Mouse (Mus musculus) heart, postnatal 0 days (tissue): ENCODE data around the gene Sqor. TPM values are rescaled to one million over a fixed set of nuclear protein-coding genes. Genes with fewer than 3 reads are reported as not detected.

ENCODE experiments used
- ATAC-seq: fragments of 200-750 bp; cut with Nextera tagmentation; 2 replicates; pipeline ENCODE4 v1.8.0; 2017; ENCODE audit warnings: low read depth, moderate number of reproducible peaks, moderate library complexity; ENCODE audit not compliant: insufficient read depth
- DNase-seq: peaks from one replicate; pipeline ENCODE4 v3.0.0-alpha.2; 2016; ENCODE audit warnings: low spot score
- H3K27ac ChIP-seq: fragments of 300-500 bp; sonication (generic); 2 replicates; pipeline ENCODE4 v1.5.1; 2014; ENCODE audit warnings: low read depth, mild to moderate bottlenecking
- H3K27me3 ChIP-seq: fragments of 300-500 bp; sonication (generic); 2 replicates; pipeline ENCODE4 v1.6.1; 2014; ENCODE audit warnings: low read length, mixed read lengths; ENCODE audit not compliant: control insufficient read depth, insufficient read depth
- H3K36me3 ChIP-seq: fragments of 300-500 bp; sonication (generic); replicated peaks from 2 replicates; pipeline ENCODE4 v1.6.1; 2014; ENCODE audit warnings: low read length, mixed read lengths; ENCODE audit not compliant: control insufficient read depth, insufficient read depth
- H3K4me1 ChIP-seq: fragments of 300-500 bp; sonication (generic); 2 replicates; pipeline ENCODE4 v1.6.1; 2014; ENCODE audit warnings: antibody characterized with exemption; ENCODE audit not compliant: control insufficient read depth, insufficient read depth
- H3K4me2 ChIP-seq: fragments of 300-500 bp; sonication (generic); 2 replicates; pipeline ENCODE4 v1.6.1; 2014; ENCODE audit warnings: low read depth, mild to moderate bottlenecking, low read length, moderate library complexity
- H3K4me3 ChIP-seq: fragments of 300-500 bp; sonication (generic); 2 replicates; pipeline ENCODE4 v1.5.1; 2014; ENCODE audit warnings: low read depth, low read length
- H3K9ac ChIP-seq: fragments of 300-500 bp; sonication (generic); replicated peaks from 2 replicates; pipeline ENCODE4 v1.6.1; 2014; ENCODE audit warnings: low read depth, low read length, mixed read lengths
- H3K9me3 ChIP-seq: fragments of 300-500 bp; sonication (generic); replicated peaks from 2 replicates; pipeline ENCODE4 v1.6.1; 2016; ENCODE audit warnings: low read length; ENCODE audit not compliant: control insufficient read depth
- CTCF ChIP-seq: IDR thresholded peaks from 2 replicates; pipeline ENCODE4 v1.5.1; 2016; ENCODE audit warnings: antibody characterized with exemption, control low read depth, low read depth
- EP300 ChIP-seq: IDR thresholded peaks from 2 replicates; pipeline ENCODE4 v1.6.1; 2016; ENCODE audit warnings: antibody characterized with exemption, low read depth
- WGBS: fragments of 180-500 bp; shearing (Covaris S2); extraction: QIAGEN DNeasy Blood & Tissue Kit; methylation state at CpG from one replicate; pipeline ENCODE4 v1.1.7; 2014; 5-methylcytosine and 5-hydroxymethylcytosine counted together
- polyA plus RNA-seq: library from polyadenylated mRNA; unstranded; fragments of >200 nt; fragmentation: Nextera tagmentation; extraction: Ambion mirVana; gene quantifications from 2 replicates; pipeline ENCODE4 v1.2.1, GENCODE M21; 2015
- total RNA-seq: library from RNA; depleted of rRNA; stranded (reverse); fragments of >200 nt; gene quantifications from 2 replicates; pipeline ENCODE4 v1.2.3, GENCODE M21; 2014; ENCODE audit warnings: low replicate concordance

The Sqor gene
- total and polyA plus RNA-seq, 2 experiments from 2014 or later: 8.0 to 8.1 TPM

- ATAC-seq (no peak), DNase-seq (no peak)
- Histone ChIP-seq H3K27me3 (no peaks in the 10 kb centered on the region), H3K9ac (no peak overlapping the region), H3K27ac (no peak overlapping the region), H3K9me3 (no peaks in the 10 kb centered on the region), H3K36me3 (no peaks in the 10 kb centered on the region), H3K4me1 (no peaks in the 10 kb centered on the region; the same call in 1 of the 2 replicates), H3K4me2 (no peak overlapping the region), H3K4me3 (no peak overlapping the region)
- 83% methylated on average over 2 of the region's 2 CpGs for WGBS
- TF ChIP-seq CTCF (no peak), EP300 (no peak)
Observed at GRCm38 (mm10) chr2:122783730-122784129, 18.7 kb downstream of the Sqor start.

DNA sequence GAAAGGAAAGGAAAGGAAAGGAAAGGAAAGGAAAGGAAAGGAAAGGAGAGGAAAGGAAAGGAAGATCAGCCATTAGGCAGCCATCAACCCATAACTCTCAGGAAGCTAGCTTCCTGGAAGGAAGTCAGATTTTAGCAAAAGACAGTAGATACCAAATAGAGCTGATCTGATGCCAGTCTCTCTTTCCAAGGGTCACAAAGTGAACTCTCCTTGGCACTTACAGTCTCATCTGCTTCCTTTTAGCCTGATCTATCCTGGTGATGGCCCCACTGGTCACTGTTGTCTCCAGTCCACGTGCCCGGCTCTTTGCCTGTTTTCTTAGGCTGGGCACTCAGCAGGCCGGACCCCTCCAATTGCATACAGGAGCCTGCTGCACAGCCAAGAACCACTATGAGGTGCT lies 19.7 kb downstream of the Sqor start:
- Histone ChIP-seq H3K36me3 (no peaks in the 10 kb centered on the region), H3K9me3 (no peaks in the 10 kb centered on the region), H3K27ac (no peak overlapping the region), H3K4me2 (no peak overlapping the region), H3K27me3 (no peaks in the 10 kb centered on the region), H3K4me1 (no peaks in the 10 kb centered on the region; the same call in 1 of the 2 replicates), H3K9ac (no peak overlapping the region), H3K4me3 (no peak overlapping the region)
- 76% methylated on average over 3 of the region's 3 CpGs for WGBS
- no peak for TF ChIP-seq EP300
- TF ChIP-seq CTCF: no peak
- ATAC-seq (no peak), DNase-seq (no peak)

- ATAC-seq (no peak), DNase-seq (no peak)
- no peaks in the 10 kb centered on the region for H3K4me1 ChIP-seq
- TF ChIP-seq CTCF (no peak), EP300 (no peak)
- H3K4me3 ChIP-seq: no peak overlapping the region
- H3K4me2 ChIP-seq: no peak overlapping the region
- no peaks in the 10 kb centered on the region for H3K36me3 ChIP-seq
- no peak overlapping the region for H3K27ac ChIP-seq
- no peaks in the 10 kb centered on the region for H3K27me3 ChIP-seq
- WGBS: 86% methylated on average over 2 of the region's 2 CpGs
- no peak overlapping the region for H3K9ac ChIP-seq
- no peaks in the 10 kb centered on the region for H3K9me3 ChIP-seq
Observed at GRCm38 (mm10) chr2:122786167-122786566, 21.1 kb downstream of the Sqor start.

- Histone ChIP-seq H3K4me3 (no peak overlapping the region), H3K4me1 (no peaks in the 10 kb centered on the region), H3K36me3 (no peaks in the 10 kb centered on the region), H3K27me3 (no peaks in the 10 kb centered on the region), H3K9me3 (no peaks in the 10 kb centered on the region), H3K9ac (no peak overlapping the region), H3K27ac (peak overlapping the region; percentile 27; the same call in 1 of the 2 replicates), H3K4me2 (no peak overlapping the region)
- no peak for DNase-seq
- ATAC-seq: no peak
- 82% methylated on average over 7 of the region's 7 CpGs for WGBS
- TF ChIP-seq EP300: no peak
Observed at GRCm38 (mm10) chr2:122789311-122789710, 24.3 kb downstream of the Sqor start.

GRCm38 (mm10) chr2:122789730-122790129 lies 24.7 kb downstream of the Sqor start:
- Histone ChIP-seq H3K4me1 (no peaks in the 10 kb centered on the region), H3K9ac (no peak overlapping the region)
- ATAC-seq: no peak

DNA sequence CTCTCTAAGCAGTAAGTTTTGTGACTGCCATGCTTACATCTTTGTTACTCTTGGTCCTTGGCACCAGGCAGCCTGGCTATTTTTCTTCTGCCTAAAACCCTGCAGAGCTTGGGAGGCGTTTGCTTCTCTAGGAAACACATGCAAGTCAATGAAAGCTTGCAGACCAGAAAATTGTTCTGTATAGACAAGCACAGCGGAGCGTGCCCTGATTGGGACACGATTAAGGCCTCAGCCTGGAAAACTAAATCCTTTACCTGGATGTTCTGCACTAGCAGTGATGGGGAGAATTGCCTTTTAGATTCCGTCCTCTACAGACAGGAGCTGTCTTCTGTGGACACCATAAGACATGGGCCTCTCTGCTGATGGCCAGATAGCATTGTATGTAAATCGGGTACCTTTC lies 39.4 kb downstream of the Sqor start:
- H3K4me3 ChIP-seq: no peak overlapping the region
- ATAC-seq: no peak
- WGBS: 83% methylated on average over 6 of the region's 6 CpGs

More at GRCm38 (mm10) chr2:122789730-122790129, 24.7 kb downstream of the Sqor start:
- Histone ChIP-seq H3K9me3 (no peaks in the 10 kb centered on the region), H3K27me3 (no peaks in the 10 kb centered on the region), H3K4me3 (no peak overlapping the region), H3K4me2 (no peak overlapping the region), H3K36me3 (no peaks in the 10 kb centered on the region), H3K27ac (no peak overlapping the region)
- WGBS: 64% methylated on average over 6 of the region's 6 CpGs
- DNase-seq: no peak
- TF ChIP-seq CTCF (no peak), EP300 (no peak)

More for the DNA sequence above, 39.4 kb downstream of the Sqor start:
- Histone ChIP-seq H3K27me3 (no peaks in the 10 kb centered on the region), H3K9ac (no peak overlapping the region), H3K4me2 (no peak overlapping the region), H3K27ac (no peak overlapping the region), H3K36me3 (no peaks in the 10 kb centered on the region), H3K4me1 (no peaks in the 10 kb centered on the region), H3K9me3 (no peaks in the 10 kb centered on the region)
- TF ChIP-seq CTCF (no peak), EP300 (no peak)
- DNase-seq: no peak
